Mouse (Mus musculus): ENCODE results near the gene Eomes.

- no peak for TF ChIP-seq CTCF (IDR thresholded peaks at IDR 0.05)
- no peak for TF ChIP-seq EP300 (IDR thresholded peaks at IDR 0.05)
Measured at GRCm38 (mm10) chr9:118486361-118487095, 8.5 kb downstream of the Eomes start.

All from lung, postnatal 0 days (tissue).